Mouse (Mus musculus) kidney, adult 2 months (tissue): ENCODE measurements around the gene Olfr657. TPM values are rescaled to one million over a fixed set of nuclear protein-coding genes. Genes with fewer than 3 reads are reported as not detected.
A peak's percentile ranks its signal among the peaks of the same experiment; 100 is the strongest.

Source experiments
- DNase-seq: peaks from one replicate; pipeline ENCODE4 v3.0.0; 2021
- H3K27ac ChIP-seq: fragments of 200-500 bp; 2 replicates; pipeline ENCODE4 v1.5.1; 2012; ENCODE audit warnings: low read depth, low read length, control low read depth, inconsistent platforms; ENCODE audit not compliant: insufficient read depth
- H3K27me3 ChIP-seq: fragments of 200-500 bp; replicated peaks from 2 replicates; pipeline ENCODE4 v1.6.1; 2012; ENCODE audit warnings: mild to moderate bottlenecking, moderate library complexity, low read length, inconsistent platforms; ENCODE audit not compliant: control insufficient read depth, insufficient read depth
- H3K36me3 ChIP-seq: fragments of 200-500 bp; 2 replicates; pipeline ENCODE4 v1.6.1; 2012; ENCODE audit warnings: mild to moderate bottlenecking, moderate library complexity, low read length, inconsistent platforms; ENCODE audit not compliant: control insufficient read depth, insufficient read depth
- H3K4me1 ChIP-seq: fragments of 200-500 bp; 2 replicates; pipeline ENCODE4 v1.6.1; 2011; ENCODE audit warnings: low read length; ENCODE audit not compliant: control insufficient read depth, insufficient read depth
- H3K4me3 ChIP-seq: fragments of 200-500 bp; 2 replicates; pipeline ENCODE4 v1.5.1; 2011; ENCODE audit warnings: mild to moderate bottlenecking, low read depth, low read length, control low read depth; ENCODE audit not compliant: insufficient read depth
- CTCF ChIP-seq: fragments of 200-500 bp; conservative IDR thresholded peaks from 2 replicates; pipeline ENCODE4 v1.5.1; 2011; ENCODE audit warnings: low read depth, mild to moderate bottlenecking, control low read depth, low read length, moderate library complexity, mixed read lengths; ENCODE audit not compliant: insufficient read depth, insufficient read length
- POLR2A ChIP-seq: fragments of 200-500 bp; IDR thresholded peaks from one replicate; pipeline ENCODE4 v1.6.1; 2011; ENCODE audit warnings: low read depth, low read length, control low read depth
- WGBS: fragments of 180-500 bp; shearing (Covaris S2); methylation state at CpG from one replicate; pipeline ENCODE4 v1.1.7; 2018; 5-methylcytosine and 5-hydroxymethylcytosine counted together
- polyA plus RNA-seq: library from polyadenylated mRNA; depleted of rRNA; stranded (reverse); fragments of >200 nt; gene quantifications from 2 replicates; pipeline ENCODE4 v1.2.3, GENCODE M21; 2012; rRNA removed

The Olfr657 gene
- polyA plus RNA-seq, 1 experiment, result not detected

DNA sequence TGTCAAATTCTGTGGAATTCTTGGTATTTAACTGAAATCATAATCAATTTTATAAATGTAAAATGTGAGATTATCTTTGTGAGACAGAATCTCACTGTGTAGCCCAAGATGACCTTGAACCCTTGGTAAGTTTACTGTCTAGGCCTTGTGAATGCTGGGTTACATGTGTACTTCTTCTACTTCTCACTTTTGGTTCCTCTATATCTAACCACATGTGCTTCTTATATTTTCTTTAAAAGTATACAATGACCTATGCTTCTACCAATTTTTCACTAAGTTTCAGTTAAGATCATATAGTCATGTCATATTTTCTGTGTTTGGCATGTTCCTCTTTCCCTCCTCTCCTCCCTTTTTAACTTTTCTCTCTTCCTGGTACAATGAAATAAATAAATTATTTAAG lies 19.9 kb upstream of the Olfr657 start:
- no peak for DNase-seq
- no peak overlapping the region for H3K27ac ChIP-seq
- TF ChIP-seq POLR2A (no peak), CTCF (no peak)
- no peaks in the 10 kb centered on the region for H3K36me3 ChIP-seq
- H3K27me3 ChIP-seq, result no peaks in the 10 kb centered on the region
- no peaks in the 10 kb centered on the region for H3K4me1 ChIP-seq
- H3K4me3 ChIP-seq, result no peak overlapping the region

DNA sequence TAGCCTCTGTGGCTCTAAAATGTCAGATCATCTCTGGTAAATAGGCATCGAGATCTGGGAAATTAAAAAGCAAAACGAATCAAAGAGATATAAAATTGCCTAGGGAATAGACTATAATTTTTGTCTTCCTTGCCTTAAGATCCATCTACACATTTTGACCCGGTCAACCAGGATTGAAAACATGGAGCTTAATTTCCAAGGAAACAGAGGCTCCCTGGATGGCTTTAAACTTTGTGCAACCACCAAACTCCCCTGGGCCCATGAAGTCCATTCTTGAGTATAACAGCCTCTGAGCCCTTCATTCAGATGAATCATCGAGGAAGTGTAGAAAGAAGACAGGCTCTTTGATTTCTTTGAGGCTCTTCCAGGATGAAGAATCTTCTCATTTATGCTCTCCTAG lies 10.9 kb upstream of the Olfr657 start, which contains the start of gene Olfr656:
Gene Olfr656, plus strand, starts transcription at position 301 of the 400 bp plus-strand sequence.
- DNase-seq, result no peak
- Histone ChIP-seq H3K27me3 (no peaks in the 10 kb centered on the region), H3K4me3 (no peak within 1 kb of the TSS), H3K4me1 (no peaks in the 10 kb centered on the region), H3K36me3 (no peaks in the 10 kb centered on the region), H3K27ac (no peak within 1 kb of the TSS)
- no peak for TF ChIP-seq CTCF
- no peak for TF ChIP-seq POLR2A
- 78% methylated on average over 4 of the region's 4 CpGs for WGBS

DNA sequence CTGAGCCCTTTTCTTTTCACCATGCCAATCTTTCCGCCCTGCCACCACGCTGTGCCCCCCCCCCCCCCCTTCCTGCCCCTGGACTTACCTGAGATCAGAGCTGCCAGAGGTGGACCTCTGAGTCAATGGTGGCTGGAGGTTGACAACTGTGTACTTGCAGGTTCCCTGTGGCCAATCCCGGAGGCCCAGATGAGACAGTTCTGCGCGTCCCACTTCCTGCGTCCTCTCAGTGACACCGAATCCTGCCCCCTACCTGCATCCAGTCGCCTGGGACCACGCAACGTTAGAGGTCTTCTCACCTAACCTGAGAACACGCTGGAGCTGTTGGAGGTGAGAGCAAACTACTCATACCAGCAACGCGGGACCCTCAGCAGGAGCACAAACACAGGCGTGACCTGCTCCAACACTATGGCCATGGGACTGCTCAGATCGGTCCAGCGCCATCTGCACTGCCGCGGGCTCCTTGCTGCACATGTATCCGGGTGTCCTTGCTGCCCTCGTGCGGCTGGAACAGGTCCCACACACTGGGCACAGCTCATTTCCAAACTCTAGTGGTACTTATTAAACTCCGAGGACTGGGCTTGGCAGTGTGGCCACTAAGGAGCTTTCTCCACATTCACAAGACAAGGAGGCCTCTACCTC lies 22.4 kb downstream of the Olfr657 start, which contains the start of gene Olfr658:
Gene Olfr658, minus strand, starts transcription at position 465 of the 642 bp plus-strand sequence.
- no peak for TF ChIP-seq POLR2A
- TF ChIP-seq CTCF, result peak; percentile 51
- 28% methylated on average over 21 of the region's 22 CpGs for WGBS
- DNase-seq, result peak; percentile 26
- Histone ChIP-seq H3K36me3 (no peaks in the 10 kb centered on the region), H3K4me3 (no peak within 1 kb of the TSS), H3K27ac (no peak within 1 kb of the TSS), H3K27me3 (no peaks in the 10 kb centered on the region), H3K4me1 (no peaks in the 10 kb centered on the region)

DNA sequence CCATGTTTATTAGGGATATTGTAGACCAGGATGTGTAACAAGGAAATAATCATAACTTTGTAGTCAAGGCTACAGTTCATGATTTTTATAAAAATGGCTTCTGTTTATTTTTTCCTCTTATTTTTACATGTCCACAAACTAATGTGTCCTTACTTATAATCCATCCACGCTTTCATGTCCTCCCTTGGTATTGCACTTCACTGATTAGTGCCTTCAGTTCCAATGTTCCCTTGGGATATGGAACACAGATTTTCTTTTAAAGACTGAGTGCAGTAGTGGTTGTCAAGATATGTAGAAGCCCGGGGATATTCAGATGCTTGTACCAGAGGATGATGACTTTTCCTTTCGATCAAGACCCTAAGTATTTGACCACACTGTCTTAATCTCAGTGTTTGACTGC lies 41.9 kb downstream of the Olfr657 start, which contains the start of gene Olfr659:
Gene Olfr659, plus strand, starts transcription at position 301 of the 400 bp plus-strand sequence.
- Histone ChIP-seq H3K36me3 (no peaks in the 10 kb centered on the region), H3K27me3 (no peaks in the 10 kb centered on the region), H3K4me3 (no peak within 1 kb of the TSS), H3K27ac (no peak within 1 kb of the TSS), H3K4me1 (no peaks in the 10 kb centered on the region)
- TF ChIP-seq POLR2A, result no peak
- no peak for TF ChIP-seq CTCF
- no peak for DNase-seq
- 80% methylated on average over 3 of the region's 3 CpGs for whole genome bisulfite sequencing

DNA sequence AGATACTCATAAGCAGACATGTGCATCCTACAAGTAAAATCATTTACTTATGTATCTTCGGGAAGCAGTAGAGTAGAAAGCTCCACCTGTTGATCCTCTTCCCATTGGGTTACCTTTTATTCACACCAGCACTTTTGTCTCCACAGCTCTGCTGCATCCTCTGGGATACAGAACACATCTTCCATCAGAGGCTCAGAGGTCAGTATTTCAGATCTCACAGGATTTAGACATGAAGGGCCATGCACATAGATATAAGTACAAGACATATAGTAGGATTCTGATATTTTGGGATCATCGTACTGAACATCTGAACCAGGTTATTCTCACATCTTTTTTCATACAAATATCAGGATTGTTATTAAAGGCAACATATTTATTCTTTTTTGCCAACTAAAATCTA lies 61.6 kb downstream of the Olfr657 start, which contains the start of gene Olfr661:
Gene Olfr661, plus strand, starts transcription at position 301 of the 400 bp plus-strand sequence.
- Histone ChIP-seq H3K4me3 (no peak within 1 kb of the TSS), H3K27ac (no peak within 1 kb of the TSS), H3K4me1 (no peaks in the 10 kb centered on the region), H3K36me3 (no peaks in the 10 kb centered on the region), H3K27me3 (no peaks in the 10 kb centered on the region; the same call in 1 of the 2 replicates)
- TF ChIP-seq POLR2A, result no peak
- TF ChIP-seq CTCF, result no peak
- DNase-seq, result no peak
- WGBS, result 84% methylated on average over 2 of the region's 2 CpGs

Other genes with a start within 250 kb of the Olfr657 start
- 0.09 TPM in 1 of 2 replicates, not detected in the other for gene Trim30c, start 224.0 kb upstream of the Olfr657 start, polyA plus RNA-seq
- 2.1 and 4.6 TPM in 2 replicates for gene Trim30a, start 159.6 kb upstream of the Olfr657 start, polyA plus RNA-seq
- 0.39 and 0.92 TPM in 2 replicates for gene Trim30d, start 116.9 kb upstream of the Olfr657 start, polyA plus RNA-seq
- not detected in 2 replicates for gene Olfr651, start 74.7 kb upstream of the Olfr657 start, polyA plus RNA-seq
- not detected in 2 replicates for gene Olfr652, start 63.9 kb upstream of the Olfr657 start, polyA plus RNA-seq
- gene Olfr653, start 47.5 kb upstream of the Olfr657 start, polyA plus RNA-seq, result not detected in 2 replicates
- gene Olfr654, start 37.8 kb upstream of the Olfr657 start, polyA plus RNA-seq, result not detected in 2 replicates
- not detected in 2 replicates for gene Olfr655, start 23.0 kb upstream of the Olfr657 start, polyA plus RNA-seq
- not detected in 2 replicates for gene Olfr656, start 10.8 kb upstream of the Olfr657 start, polyA plus RNA-seq
- gene Olfr658, start 22.5 kb downstream of the Olfr657 start, polyA plus RNA-seq, result not detected in 2 replicates
- not detected in 2 replicates for gene Olfr659, start 42.0 kb downstream of the Olfr657 start, polyA plus RNA-seq
- not detected in 2 replicates for gene Olfr661, start 61.7 kb downstream of the Olfr657 start, polyA plus RNA-seq
- not detected in 2 replicates for gene Usp17le, start 152.7 kb downstream of the Olfr657 start, polyA plus RNA-seq
- not detected in 2 replicates for gene Usp17lb, start 217.8 kb downstream of the Olfr657 start, polyA plus RNA-seq
- gene Usp17la, start 232.2 kb downstream of the Olfr657 start, polyA plus RNA-seq, result not detected in 2 replicates